Mouse (Mus musculus): ENCODE results near the gene Prnp. TPM values are rescaled to one million over a fixed set of nuclear protein-coding genes. Genes with fewer than 3 reads are reported as not detected.

Prnp gene
- polyA plus RNA-seq, 1 experiment from 2014 or later: 104 TPM

DNA sequence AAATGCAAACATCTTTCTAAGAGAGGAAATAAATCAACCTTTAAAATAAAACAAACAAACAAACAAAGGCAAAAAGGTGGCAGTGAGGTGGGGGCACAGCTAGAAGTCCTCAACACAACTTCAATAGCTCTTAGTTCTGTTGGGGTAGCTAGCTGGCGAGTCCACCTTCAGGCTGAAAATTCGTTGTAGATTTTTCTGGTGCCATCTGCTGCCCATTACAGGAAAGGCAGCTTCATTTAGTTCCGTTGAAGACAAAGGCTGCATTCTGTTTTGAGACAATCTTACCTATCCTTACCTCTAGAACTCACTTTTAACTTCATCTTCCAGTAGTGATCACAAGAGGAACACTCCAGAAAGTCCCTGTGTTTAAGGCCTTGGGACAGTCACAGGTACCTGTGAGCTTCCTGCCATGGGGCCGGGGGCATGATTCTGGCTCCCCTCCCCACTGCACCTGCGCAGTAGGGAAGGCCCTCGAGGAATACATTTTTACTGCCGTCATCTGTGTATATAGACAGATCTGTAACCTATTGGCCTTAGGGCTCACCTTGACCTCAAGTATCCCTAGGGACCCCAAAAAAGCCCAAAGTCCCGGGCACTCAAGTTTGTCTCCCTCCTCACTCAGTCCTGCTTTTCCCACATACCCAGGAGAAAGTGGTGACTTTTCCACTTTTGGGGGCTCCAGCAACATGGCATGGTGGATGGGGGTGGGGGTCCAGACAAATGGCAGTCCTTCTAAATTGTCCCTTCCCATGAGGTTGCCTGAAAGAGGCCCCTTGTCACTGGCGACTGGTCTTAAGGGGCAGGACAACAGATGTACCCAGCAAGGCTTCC, 40.3 kb downstream of the Prnp start:
- Histone ChIP-seq H3K9me3 (ENCODE audit: control insufficient read depth, low read length) (no peaks in the 10 kb centered on the region), H3K4me2 (ENCODE audit: low read depth, low read length) (no peak overlapping the region), H3K4me1 (ENCODE audit: control insufficient read depth, insufficient read depth, low read length) (no peaks in the 10 kb centered on the region), H3K27ac (ENCODE audit: low read depth, low read length) (no peak overlapping the region), H3K9ac (replicated peaks; ENCODE audit: low read depth, low read length) (no peak overlapping the region), H3K4me3 (ENCODE audit: low read depth, low read length) (no peak overlapping the region), H3K36me3 (ENCODE audit: control insufficient read depth, insufficient read depth, low read length) (no peaks in the 10 kb centered on the region), H3K27me3 (ENCODE audit: control insufficient read depth, insufficient read depth, low read length) (peaks cover 11% of the 10 kb centered on the region)
- ATAC-seq (ENCODE audit: low read depth): peak; percentile 47; the same call in 1 of the 2 replicates
- WGBS: 53% methylated on average over 9 of the region's 9 CpGs

DNA sequence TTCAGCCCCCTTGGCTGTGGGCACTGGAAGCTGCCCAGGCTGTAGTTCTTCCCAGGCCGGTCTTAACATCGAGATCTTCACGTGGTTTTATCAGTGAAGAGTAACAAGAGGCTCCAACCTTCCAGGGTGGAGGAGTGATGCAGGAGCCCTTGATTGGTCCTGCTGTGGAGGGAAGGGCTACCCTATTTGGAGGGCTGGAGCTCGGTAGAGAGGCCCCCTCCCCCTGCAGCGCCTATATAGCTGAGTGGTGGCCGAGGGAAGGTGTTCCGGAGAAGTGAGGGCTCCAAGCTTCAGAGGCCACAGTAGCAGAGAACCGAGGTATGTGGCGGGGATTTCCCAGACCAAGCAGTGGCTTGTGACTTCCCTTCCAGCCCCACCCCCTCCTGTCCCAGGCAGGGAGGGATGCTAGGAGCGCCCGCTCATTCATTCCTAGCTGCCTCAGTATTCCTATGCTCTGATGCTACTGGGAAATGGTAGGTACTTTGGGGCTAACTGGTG, 40.9 kb downstream of the Prnp start, which contains the start of gene Prnd:
Gene Prnd (plus strand): TSS at position 264 of the 498 bp plus-strand sequence.
- H3K36me3 ChIP-seq (ENCODE audit: control insufficient read depth, insufficient read depth, low read length): no peaks in the 10 kb centered on the region
- no peak for ATAC-seq (ENCODE audit: low read depth)
- no peak within 1 kb of the TSS for H3K4me3 ChIP-seq (ENCODE audit: low read depth, low read length)
- H3K9me3 ChIP-seq (ENCODE audit: control insufficient read depth, low read length): no peaks in the 10 kb centered on the region
- H3K4me2 ChIP-seq (ENCODE audit: low read depth, low read length): no peak within 1 kb of the TSS
- WGBS: 12% methylated on average over 11 of the region's 11 CpGs
- H3K4me1 ChIP-seq (ENCODE audit: control insufficient read depth, insufficient read depth, low read length): no peaks in the 10 kb centered on the region
- H3K27me3 ChIP-seq (ENCODE audit: control insufficient read depth, insufficient read depth, low read length): peaks cover 11% of the 10 kb centered on the region
- H3K9ac ChIP-seq (replicated peaks; ENCODE audit: low read depth, low read length): no peak within 1 kb of the TSS
- H3K27ac ChIP-seq (ENCODE audit: low read depth, low read length): no peak within 1 kb of the TSS

DNA sequence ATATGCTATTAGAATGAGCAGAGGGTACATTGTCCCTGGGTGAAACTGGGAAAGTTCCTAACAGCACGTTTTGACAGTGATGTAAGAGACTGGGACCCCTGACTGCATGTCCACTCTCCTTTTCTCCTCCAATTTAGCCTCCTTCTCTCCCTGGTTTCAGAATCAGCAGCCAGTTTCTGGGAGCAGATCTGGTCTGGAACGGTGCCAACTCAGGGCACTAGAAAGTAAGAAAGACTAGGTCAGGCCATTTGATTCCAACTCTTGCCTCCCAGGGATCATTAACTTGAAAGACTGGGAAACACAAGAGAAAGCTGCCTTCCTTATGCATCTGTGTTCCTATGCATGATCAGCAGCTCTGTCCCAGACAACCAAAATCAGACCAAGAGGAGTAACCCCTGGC, 42.7 kb downstream of the Prnp start:
- Histone ChIP-seq H3K4me1 (ENCODE audit: control insufficient read depth, insufficient read depth, low read length) (no peaks in the 10 kb centered on the region), H3K9ac (replicated peaks; ENCODE audit: low read depth, low read length) (no peak overlapping the region), H3K4me2 (ENCODE audit: low read depth, low read length) (no peak overlapping the region), H3K27me3 (ENCODE audit: control insufficient read depth, insufficient read depth, low read length) (peaks cover 11% of the 10 kb centered on the region), H3K4me3 (ENCODE audit: low read depth, low read length) (no peak overlapping the region), H3K9me3 (ENCODE audit: control insufficient read depth, low read length) (no peaks in the 10 kb centered on the region), H3K36me3 (ENCODE audit: control insufficient read depth, insufficient read depth, low read length) (no peaks in the 10 kb centered on the region), H3K27ac (ENCODE audit: low read depth, low read length) (no peak overlapping the region)
- no peak for ATAC-seq (ENCODE audit: low read depth)
- 69% methylated on average over 2 of the region's 2 CpGs for WGBS

DNA sequence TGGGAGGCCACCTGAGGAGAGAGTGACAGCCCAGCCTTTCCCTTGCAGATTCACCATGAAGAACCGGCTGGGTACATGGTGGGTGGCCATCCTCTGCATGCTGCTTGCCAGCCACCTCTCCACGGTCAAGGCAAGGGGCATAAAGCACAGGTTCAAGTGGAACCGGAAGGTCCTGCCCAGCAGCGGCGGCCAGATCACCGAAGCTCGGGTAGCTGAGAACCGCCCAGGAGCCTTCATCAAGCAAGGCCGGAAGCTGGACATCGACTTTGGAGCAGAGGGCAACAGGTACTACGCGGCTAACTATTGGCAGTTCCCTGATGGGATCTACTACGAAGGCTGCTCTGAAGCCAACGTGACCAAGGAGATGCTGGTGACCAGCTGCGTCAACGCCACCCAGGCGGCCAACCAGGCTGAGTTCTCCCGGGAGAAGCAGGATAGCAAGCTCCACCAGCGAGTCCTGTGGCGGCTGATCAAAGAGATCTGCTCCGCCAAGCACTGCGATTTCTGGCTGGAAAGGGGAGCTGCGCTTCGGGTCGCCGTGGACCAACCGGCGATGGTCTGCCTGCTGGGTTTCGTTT, 43.3 kb downstream of the Prnp start:
- no peak for ATAC-seq (ENCODE audit: low read depth)
- H3K4me1 ChIP-seq (ENCODE audit: control insufficient read depth, insufficient read depth, low read length): no peaks in the 10 kb centered on the region
- H3K27me3 ChIP-seq (ENCODE audit: control insufficient read depth, insufficient read depth, low read length): peaks cover 11% of the 10 kb centered on the region
- no peaks in the 10 kb centered on the region for H3K36me3 ChIP-seq (ENCODE audit: control insufficient read depth, insufficient read depth, low read length)
- H3K9me3 ChIP-seq (ENCODE audit: control insufficient read depth, low read length): no peaks in the 10 kb centered on the region
- H3K27ac ChIP-seq (ENCODE audit: low read depth, low read length): no peak overlapping the region
- no peak overlapping the region for H3K4me3 ChIP-seq (ENCODE audit: low read depth, low read length)
- H3K9ac ChIP-seq (replicated peaks; ENCODE audit: low read depth, low read length): no peak overlapping the region
- WGBS: 13% methylated on average over 29 of the region's 29 CpGs
- no peak overlapping the region for H3K4me2 ChIP-seq (ENCODE audit: low read depth, low read length)

DNA sequence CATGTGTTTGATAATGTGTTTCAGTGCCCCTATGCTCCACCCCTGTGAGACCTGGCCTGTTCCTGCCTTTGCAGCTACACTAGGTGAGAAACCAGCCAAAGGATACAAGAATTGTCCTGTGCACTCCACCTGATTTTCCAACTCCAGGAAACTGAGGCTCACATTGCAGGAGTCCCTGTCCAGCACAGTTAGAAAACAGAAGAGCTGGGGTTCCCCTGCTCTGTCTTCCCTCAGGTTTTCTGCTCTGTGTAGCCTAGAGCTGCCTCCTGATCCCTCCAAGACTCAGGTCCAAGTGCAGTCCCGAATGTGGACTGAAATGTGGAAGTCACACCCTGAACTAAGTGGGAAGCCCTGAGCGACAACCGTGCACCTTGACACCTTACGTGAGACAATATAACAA, 44.0 kb downstream of the Prnp start:
- Histone ChIP-seq H3K4me1 (ENCODE audit: control insufficient read depth, insufficient read depth, low read length) (no peaks in the 10 kb centered on the region), H3K9ac (replicated peaks; ENCODE audit: low read depth, low read length) (no peak overlapping the region), H3K27me3 (ENCODE audit: control insufficient read depth, insufficient read depth, low read length) (peaks cover 11% of the 10 kb centered on the region), H3K4me2 (ENCODE audit: low read depth, low read length) (no peak overlapping the region), H3K27ac (ENCODE audit: low read depth, low read length) (no peak overlapping the region), H3K9me3 (ENCODE audit: control insufficient read depth, low read length) (no peaks in the 10 kb centered on the region), H3K4me3 (ENCODE audit: low read depth, low read length) (no peak overlapping the region), H3K36me3 (ENCODE audit: control insufficient read depth, insufficient read depth, low read length) (no peaks in the 10 kb centered on the region)
- WGBS: 91% methylated on average over 4 of the region's 4 CpGs
- ATAC-seq (ENCODE audit: low read depth): no peak

DNA sequence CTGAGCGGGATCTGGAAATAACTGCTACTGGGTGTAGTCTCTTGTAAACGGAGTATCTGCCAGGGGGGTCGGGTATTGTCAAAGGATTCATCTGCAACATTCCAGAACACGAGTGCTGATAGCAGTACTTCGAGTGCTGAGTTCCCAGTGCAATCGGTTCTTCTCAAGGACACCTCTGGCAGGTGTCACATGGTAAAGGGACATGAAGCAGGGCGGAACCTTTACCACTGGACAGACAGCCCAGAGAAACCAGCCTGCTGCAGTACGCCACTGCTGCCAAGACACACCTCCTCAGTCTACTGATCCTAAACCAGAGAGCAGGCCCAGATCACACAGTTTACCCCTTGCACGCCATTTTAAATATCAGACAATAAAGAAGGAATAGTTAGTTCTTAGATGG, 45.1 kb downstream of the Prnp start:
- peak; percentile 52; the same call in 1 of the 2 replicates for ATAC-seq (ENCODE audit: low read depth)
- 62% methylated on average over 9 of the region's 9 CpGs for WGBS
- H3K27ac ChIP-seq (ENCODE audit: low read depth, low read length): no peak overlapping the region

DNA sequence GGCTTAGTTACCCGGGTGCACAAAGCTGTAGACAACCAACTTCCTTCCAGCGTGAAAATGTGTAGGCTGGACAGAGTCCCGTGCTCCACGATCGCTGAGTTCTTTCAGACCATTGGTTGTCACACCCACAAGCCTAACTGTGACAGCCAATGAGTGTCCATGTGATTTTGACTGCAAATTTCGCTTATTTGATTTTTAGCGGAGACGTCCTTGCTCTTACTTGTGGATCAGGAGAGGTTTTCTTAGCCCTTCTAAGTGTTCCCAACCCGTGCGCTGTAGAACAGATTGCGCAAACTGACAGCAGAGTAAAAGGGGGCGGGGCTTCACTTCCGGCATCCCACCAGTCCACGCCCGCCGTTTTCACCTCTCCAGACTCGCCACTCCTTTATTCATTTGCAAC, 45.5 kb downstream of the Prnp start:
- Histone ChIP-seq H3K4me1 (ENCODE audit: control insufficient read depth, insufficient read depth, low read length) (no peaks in the 10 kb centered on the region), H3K4me2 (ENCODE audit: low read depth, low read length) (peak overlapping the region; percentile 57), H3K9me3 (ENCODE audit: control insufficient read depth, low read length) (no peaks in the 10 kb centered on the region), H3K4me3 (ENCODE audit: low read depth, low read length) (peak overlapping the region; percentile 29), H3K27me3 (ENCODE audit: control insufficient read depth, insufficient read depth, low read length) (peaks cover 11% of the 10 kb centered on the region), H3K27ac (ENCODE audit: low read depth, low read length) (no peak overlapping the region), H3K9ac (replicated peaks; ENCODE audit: low read depth, low read length) (no peak overlapping the region), H3K36me3 (ENCODE audit: control insufficient read depth, insufficient read depth, low read length) (no peaks in the 10 kb centered on the region)
- peak; percentile 69; the same call in 1 of the 2 replicates for ATAC-seq (ENCODE audit: low read depth)
- WGBS: 4% methylated on average over 17 of the region's 17 CpGs

More for the DNA sequence above, 45.1 kb downstream of the Prnp start:
- Histone ChIP-seq H3K9me3 (ENCODE audit: control insufficient read depth, low read length) (no peaks in the 10 kb centered on the region), H3K9ac (replicated peaks; ENCODE audit: low read depth, low read length) (no peak overlapping the region), H3K36me3 (ENCODE audit: control insufficient read depth, insufficient read depth, low read length) (no peaks in the 10 kb centered on the region), H3K4me2 (ENCODE audit: low read depth, low read length) (peak overlapping the region; percentile 57), H3K4me1 (ENCODE audit: control insufficient read depth, insufficient read depth, low read length) (no peaks in the 10 kb centered on the region), H3K27me3 (ENCODE audit: control insufficient read depth, insufficient read depth, low read length) (peaks cover 11% of the 10 kb centered on the region), H3K4me3 (ENCODE audit: low read depth, low read length) (peak overlapping the region; percentile 29)

DNA sequence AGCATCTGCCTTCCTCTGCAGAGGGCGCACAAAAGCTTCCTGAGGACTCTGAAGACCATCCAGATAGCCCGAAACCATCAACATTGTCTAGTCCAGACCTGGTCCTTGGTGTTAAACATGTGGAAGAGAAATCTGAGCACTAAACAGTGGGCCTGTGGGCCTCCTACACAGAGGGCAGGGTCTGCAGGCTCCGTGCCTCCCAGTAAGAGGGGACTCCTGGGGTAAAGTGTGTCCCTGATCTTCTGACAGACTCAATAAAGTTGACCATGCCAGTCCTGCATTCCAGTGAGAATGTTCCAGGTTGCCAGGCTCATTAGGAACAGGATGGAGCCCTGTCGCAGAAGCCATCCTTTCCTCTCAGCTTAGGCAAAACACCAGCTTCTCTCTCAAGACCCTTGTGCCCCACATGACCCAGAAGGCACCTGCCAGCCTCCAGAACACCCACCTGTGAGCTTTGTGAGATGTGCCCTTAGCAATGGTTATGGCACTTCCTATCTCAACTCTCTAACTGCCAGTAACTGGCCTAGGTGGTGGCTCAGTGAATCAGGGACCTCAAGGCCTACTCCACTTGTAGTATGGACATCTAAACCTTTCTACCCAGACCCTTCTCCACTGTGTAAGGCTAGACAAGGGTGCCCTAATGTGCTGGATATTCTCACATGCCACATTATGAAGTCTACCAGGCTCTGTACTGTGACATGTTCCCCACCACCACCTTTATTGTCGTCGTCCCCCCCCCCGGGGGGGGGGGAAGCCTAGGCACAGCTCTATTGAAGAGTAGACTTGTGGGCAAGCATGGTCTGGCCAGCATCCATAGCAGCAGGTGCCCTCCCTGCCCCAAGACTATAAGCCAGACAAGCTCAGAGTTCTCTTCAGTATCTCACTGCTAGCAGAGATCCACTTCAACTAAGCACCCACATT, 46.9 kb downstream of the Prnp start:
- WGBS: 90% methylated on average over 7 of the region's 7 CpGs
- no peak for ATAC-seq (ENCODE audit: low read depth)
- no peak overlapping the region for H3K4me3 ChIP-seq (ENCODE audit: low read depth, low read length)
- H3K4me2 ChIP-seq (ENCODE audit: low read depth, low read length): no peak overlapping the region
- no peaks in the 10 kb centered on the region for H3K9me3 ChIP-seq (ENCODE audit: control insufficient read depth, low read length)
- no peak overlapping the region for H3K27ac ChIP-seq (ENCODE audit: low read depth, low read length)
- H3K27me3 ChIP-seq (ENCODE audit: control insufficient read depth, insufficient read depth, low read length): peaks cover 11% of the 10 kb centered on the region
- no peaks in the 10 kb centered on the region for H3K4me1 ChIP-seq (ENCODE audit: control insufficient read depth, insufficient read depth, low read length)
- no peaks in the 10 kb centered on the region for H3K36me3 ChIP-seq (ENCODE audit: control insufficient read depth, insufficient read depth, low read length)
- no peak overlapping the region for H3K9ac ChIP-seq (replicated peaks; ENCODE audit: low read depth, low read length)
